Mouse (Mus musculus): ENCODE data around the gene Meioc.
"Not testable (repeated sequence)": the region's sequence is repeated elsewhere in the genome, so short reads cannot be mapped to it uniquely, and the experiment has no call there.

Meioc gene

GRCm38 (mm10) chr11:102665637-102666435 is 2.3 kb downstream of the Meioc start:
- peak in 1 of 2 experiments; percentile 60 for DNase-seq (ENCODE audit: low spot score in 2 of 2)

- peak; percentile 61 to 87 for DNase-seq (ENCODE audit: low spot score in 2 of 2)
Observed at GRCm38 (mm10) chr11:102690162-102690561, 26.6 kb downstream of the Meioc start.

DNA sequence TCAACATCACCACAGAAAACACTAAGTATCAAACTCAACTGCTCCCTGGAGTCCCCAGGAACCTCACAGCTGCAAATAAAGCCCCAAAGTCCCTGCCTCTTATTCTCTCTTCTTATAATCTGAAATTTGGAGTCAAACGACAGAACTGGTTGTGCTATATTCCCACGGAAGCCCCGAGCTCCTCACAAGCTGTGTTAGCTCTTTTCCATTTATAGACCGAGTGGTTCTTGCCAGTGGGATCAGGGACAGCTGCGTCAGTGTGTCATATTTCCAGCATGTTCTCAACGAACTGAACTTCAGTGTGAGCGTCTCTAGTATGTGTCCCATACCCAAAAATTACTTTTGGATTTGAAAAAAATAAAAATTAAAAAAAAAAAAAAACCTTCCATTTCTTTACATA is 31.8 kb downstream of the Meioc start:
- DNase-seq (ENCODE audit: low spot score in 2 of 2), result no peak

DNA sequence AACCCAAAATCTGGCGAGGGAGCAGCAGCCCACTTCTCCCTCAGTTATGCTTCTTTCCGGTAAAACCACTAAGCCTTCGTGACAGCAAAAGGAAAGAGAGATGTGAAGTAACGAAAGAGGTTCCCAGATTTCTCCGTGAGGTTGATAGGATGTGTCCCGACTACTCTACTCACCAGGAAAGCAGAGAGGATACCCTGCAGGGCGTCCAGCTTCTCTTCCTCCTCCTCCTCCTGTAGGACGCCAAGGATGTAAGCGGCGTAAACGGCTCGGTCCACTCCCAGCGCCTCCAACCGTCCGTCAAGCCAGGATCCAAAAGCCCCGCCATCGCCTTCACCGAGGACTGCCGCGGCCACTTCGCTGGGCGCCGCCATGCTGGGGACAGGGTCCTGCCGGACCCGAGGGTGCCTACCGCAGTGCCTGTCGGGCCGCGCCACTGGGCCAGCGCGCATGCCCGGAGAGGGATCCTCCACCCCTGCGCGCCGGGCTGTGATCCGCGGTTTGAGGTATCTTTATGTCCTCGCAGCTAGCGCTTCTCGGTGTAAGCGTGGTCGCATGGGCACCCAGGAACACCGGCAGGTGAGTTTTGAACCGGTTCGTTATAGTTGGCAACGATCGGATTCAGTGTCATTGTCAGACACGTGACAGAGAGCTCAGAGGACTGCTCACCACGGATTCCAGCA is 34.0 kb downstream of the Meioc start, which contains the start of gene Ccdc43:
Gene Ccdc43, minus strand, starts transcription at position 445 of the 680 bp plus-strand sequence.
- DNase-seq (ENCODE audit: low spot score in 2 of 2), result peak; percentile 88 to 95

DNA sequence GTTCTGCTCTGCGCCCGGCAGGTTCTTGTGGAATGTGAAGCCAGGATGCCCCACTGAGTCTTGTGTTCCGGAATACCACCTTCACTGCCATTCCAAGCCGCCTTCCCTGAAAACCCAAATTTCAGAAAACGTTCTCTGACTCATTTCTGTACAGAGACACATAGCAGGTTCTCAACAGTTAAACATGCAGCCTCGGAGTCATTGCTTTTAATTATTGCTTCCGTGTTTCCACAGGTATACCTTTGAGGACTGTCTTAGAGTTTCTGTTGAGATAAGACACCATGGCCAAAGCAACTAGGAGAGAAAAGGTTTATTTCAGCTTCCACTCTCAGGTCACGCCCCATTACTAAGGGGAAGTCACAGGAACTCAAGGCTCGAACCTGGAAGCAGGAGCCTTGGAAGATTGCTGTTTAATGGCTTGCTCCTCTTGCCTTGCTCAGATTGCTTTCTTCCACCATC is 34.5 kb downstream of the Meioc start:
- DNase-seq (ENCODE audit: low spot score in 2 of 2), result no peak

DNA sequence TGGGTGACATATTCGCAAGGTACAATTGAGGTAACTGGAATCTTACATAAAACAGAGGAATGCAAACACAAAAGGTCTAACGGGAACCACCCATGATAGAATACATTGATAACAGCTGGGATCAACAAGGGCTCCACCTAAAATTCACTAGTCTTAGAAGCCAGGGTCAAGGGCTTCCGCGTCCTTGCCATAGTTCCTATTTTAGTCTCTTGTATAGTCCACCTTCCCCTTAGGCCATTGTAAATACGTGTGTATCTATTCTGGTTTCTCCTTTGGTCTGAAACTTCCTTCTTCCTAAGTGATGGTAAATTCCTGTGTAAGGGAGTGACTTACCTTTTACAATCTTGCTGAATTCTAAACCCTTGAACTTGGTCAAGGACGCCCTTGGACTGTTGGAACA is 38.7 kb downstream of the Meioc start:
- DNase-seq (ENCODE audit: low spot score in 2 of 2), result not testable (repeated sequence)

GRCm38 (mm10) chr11:102712411-102712810 is 48.9 kb downstream of the Meioc start:
- no peak for DNase-seq (ENCODE audit: low spot score in 2 of 2)

DNA sequence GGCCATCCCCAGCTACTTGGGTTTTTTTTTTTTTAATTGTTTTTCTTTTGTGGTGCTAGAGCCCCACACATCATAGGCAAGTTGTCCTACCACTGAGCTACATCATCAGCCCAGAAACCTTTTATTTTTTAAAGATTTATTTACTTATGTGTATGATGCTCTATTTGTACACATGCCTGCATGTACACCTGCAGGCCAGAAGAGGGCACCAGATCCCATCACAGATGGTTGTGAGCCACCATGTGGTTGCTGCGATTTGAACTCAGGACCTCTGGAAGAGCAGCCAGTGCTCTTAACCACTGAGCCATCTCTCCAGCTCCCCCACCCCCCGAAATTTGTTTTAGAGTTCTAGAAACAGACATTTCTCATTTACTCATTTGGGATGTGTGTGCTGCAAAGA is 51.1 kb downstream of the Meioc start:
- not testable (repeated sequence) for DNase-seq (ENCODE audit: low spot score in 2 of 2)

GRCm38 (mm10) chr11:102716135-102716534 is 52.6 kb downstream of the Meioc start:
- no peak for DNase-seq (ENCODE audit: low spot score in 2 of 2)

GRCm38 (mm10) chr11:102725574-102725973 is 62.1 kb downstream of the Meioc start:
- DNase-seq (ENCODE audit: low spot score in 2 of 2), result no peak

- no peak for DNase-seq (ENCODE audit: low spot score in 2 of 2)
Observed at GRCm38 (mm10) chr11:102728614-102729013, 65.1 kb downstream of the Meioc start.

GRCm38 (mm10) chr11:102729835-102730234 is 66.3 kb downstream of the Meioc start:
- no peak for DNase-seq (ENCODE audit: low spot score in 2 of 2)

- DNase-seq (ENCODE audit: low spot score in 2 of 2), result no peak
Observed at GRCm38 (mm10) chr11:102731366-102731765, 67.8 kb downstream of the Meioc start.

All from spleen, postnatal 4 days (tissue).